Mouse (Mus musculus): Measurements from ENCODE around the gene Nrm. TPM values are rescaled to one million over a fixed set of nuclear protein-coding genes. Genes with fewer than 3 reads are reported as not detected.

Nrm gene
- polyA plus RNA-seq (2015; fragmentation: Nextera tagmentation; extraction: Ambion mirVana): 23.9 and 27.0 TPM in 2 replicates

DNA sequence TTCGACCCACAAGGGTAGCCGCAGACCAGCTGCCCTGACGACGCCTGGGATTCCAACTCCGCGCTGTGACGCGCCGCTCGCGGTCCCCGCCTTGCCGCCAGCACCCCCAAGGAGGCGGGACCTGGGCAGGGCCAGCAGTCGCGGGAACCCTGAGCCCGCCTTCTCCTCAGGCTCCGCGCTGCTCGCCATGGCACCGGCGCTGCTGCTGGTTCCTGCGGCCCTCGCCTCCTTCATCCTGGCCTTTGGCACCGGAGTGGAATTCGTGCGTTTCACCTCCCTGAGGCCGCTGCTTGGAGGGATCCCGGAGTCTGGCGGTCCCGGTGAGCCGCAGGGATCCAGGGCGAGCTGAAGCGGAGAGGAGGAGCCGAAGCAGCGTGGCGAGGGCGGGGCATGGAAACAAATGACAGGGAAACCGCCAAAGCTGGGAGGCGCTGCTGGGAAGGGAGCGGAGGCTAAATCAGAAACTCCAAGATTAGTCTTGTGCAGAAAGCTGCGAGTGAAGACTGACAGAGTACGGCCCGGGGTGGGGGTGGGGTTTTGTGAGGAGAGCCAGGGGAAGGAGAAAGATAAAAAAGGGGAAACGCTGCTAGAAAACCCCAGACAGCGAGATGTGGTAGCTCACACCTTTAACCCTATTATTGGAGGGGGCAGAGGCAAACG is at the start of gene Nrm:
Gene Nrm (plus strand): TSS at position 121 of the 660 bp plus-strand sequence.

DNA sequence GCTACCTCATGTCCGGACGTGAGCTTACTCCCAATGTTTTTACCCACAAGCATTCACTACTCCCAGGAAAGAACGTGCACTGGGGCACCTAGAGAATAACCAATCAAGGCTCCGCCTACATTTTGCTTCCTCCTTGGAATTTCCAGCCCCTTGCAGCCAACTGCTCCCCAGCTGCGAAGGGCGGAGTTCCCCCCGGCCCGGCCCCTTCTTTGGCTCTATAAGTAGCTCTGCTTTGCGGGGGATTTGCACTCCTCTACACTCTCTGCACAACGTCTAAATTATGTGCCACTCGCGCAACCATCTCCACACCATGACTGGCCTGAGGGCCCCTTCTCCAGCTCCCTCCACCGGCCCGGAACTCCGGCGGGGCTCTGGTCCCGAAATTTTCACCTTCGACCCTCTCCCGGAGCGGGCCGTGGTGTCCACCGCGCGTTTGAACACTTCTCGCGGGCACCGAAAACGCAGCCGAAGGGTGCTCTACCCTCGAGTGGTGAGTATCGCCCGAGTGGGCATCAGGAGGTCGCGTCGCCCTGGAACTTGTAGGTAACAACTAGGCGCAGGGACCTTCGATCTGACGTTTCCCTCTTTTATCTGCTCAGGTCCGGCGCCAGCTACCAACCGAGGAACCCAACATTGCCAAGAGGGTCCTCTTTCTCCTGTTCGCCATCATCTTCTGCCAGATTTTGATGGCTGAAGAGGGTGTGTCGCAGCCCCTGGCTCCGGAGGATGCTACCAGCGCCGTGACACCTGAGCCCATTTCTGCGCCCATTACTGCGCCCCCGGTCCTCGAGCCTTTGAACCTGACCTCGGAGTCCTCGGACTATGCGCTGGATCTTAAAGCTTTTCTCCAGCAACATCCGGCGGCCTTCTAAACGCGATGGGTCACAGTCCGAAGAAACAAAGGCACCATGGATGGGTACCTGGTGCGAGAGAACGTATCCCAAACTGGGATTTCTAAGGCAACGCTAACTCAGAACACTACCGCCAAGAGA is 39.4 kb upstream of the Nrm start, which contains the start of gene Ier3:
Gene Ier3 (plus strand): TSS at position 246 of the 992 bp plus-strand sequence.

DNA sequence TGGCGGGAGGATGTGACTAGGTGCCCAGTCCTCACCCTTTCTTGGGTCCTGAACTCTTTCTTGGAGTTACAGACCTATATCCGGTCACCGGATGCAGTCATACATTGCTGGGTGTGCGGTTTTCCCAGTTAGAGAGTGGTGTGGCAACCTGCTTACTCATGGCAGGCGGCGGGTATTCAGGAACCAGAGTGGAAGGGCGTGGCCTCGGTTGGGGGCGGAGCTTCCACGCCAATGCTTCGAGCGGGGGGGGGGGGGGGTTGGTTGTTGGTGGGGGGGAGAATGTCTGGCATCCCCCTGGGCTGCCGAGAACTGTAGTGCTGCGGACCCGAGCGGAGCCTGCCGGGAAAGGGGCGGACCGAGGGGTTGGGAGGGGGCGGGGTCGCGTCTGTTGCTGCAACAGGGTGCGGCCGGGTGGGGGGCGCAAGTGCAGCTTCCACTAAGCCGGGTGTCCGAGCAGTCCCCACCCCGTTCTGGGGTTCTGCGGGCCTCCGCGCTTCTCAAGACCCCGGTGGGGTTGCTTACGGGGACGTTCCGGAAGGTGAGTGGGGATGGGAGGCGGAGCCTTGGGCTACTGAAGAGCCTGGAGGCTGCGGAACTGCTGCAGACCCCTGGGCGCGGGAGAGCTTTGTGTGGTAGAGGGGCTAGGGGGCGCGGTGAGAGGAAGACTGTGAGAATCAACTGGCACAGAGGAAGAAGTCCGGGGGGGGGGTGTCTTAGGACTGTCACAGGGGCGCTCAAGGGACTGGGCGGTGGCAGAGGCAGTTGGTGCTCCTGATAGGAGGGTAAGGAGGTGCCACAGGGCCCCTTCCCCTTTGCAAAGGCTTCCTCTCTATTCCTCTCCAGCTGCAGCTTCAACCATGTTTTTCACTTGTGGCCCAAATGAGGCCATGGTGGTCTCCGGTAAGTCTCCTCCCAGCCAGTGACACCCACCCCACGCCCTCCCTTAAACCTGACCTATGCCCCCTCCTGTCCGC is 37.9 kb upstream of the Nrm start, which contains the start of gene Flot1:
Gene Flot1 (plus strand): TSS at position 267 of the 974 bp plus-strand sequence.

DNA sequence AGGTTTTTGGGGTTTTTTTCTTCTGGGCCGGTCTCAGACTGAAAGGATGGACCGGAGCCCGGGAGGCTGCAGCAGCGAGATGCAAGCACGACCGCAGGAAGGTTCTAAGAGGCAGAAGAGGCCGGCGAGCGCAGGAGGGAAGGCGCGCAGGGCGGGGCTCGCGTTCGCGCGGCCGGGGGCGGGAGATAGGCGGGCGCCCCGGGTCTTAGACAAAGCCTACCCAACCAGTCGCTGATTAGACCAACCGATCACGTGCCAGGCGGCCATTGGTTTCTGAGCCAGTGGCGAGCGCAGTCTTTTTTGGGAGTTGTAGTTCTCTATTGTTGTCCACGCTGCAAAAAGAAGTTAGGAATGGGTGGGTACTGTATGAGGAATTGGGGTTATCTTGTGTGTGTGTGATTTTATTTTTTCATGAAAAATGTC is 23.0 kb upstream of the Nrm start, which contains the start of gene Tubb5:
Gene Tubb5 (minus strand): TSS at position 185 of the 423 bp plus-strand sequence.

DNA sequence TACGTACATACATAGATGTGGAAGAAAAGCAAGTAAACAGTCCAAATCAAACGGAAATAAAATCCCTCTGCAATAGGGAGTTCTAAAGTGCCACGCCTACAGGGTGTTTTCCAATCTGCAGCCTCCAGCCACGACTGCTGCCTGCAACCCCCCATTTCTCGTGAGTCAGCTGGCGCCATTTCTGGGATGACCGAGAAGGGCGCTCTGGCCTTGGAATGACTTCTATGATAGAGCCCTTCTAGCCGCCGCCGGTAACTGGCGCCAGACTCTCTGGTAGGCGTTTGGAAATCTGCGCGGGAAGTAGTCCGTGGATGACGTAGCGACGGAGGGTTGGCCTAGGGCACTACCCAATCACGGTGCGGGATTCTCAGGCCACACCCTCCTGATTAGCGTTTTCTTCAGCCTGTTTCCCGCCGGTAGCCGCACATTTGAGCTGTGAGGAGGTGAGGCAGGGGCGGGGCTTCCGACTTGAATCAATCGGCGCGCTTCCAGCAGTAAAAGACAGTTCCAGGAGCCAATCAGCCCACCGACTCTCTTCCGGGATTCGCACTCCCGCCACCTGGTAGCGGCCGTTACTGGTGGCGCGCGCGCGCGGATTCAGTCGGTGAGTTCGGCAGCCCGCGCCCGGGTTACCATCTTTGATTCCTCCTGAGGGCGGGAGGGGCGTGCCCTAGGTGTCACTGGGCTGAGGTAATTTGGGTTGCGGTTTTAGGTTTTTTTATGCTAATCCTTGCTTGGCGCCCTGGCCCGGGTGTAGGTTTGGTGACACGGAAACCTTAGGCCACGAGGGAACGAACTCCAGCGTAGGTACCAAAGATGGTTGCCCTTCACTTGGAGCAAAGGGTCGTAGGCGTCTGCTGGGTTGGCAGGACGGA is 19.8 kb upstream of the Nrm start, which contains the start of gene Mdc1:
Gene Mdc1 (plus strand): TSS at position 440 of the 875 bp plus-strand sequence.

DNA sequence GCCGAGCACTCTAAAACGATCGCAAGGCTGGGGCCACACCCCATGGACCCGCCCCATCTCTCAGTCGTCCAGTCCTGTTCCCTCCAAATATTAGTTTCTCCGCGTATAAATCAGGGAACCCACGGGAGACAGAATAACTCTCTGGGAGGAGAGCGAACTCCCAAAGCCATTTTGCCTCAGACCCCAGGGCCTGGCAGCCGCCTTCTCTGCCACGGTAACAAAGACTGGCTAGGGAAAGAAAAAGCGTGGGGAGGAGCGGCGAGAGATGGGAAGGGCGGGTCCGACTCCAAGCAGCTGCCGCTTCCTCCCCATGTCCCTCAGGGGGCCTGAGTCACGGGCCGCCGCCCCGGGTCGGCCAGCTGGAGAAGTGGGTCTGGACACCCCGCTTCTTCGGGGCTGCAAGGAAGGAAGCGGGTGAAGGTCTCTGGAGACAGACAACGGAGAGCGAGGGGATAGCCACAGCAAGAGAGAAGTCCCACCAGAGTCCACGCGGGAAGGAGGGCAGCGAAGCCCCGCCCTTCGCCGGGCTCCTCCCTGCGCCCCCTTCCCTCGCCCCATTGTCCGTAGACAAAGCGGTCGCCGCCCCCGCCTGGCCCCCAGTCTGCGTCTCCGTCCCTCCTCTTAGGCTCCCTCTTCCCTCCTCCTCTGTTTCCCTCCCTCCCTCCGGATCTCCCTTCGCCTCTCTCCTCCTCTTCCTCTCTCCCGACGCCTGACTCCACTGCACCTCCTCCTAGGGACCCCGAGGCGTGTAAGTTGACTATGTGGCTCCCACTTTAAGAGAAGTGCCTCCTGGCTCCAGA is 4.6 kb downstream of the Nrm start, which contains the start of gene Ppp1r18:
Gene Ppp1r18 (plus strand): TSS at position 113 of the 800 bp plus-strand sequence.

DNA sequence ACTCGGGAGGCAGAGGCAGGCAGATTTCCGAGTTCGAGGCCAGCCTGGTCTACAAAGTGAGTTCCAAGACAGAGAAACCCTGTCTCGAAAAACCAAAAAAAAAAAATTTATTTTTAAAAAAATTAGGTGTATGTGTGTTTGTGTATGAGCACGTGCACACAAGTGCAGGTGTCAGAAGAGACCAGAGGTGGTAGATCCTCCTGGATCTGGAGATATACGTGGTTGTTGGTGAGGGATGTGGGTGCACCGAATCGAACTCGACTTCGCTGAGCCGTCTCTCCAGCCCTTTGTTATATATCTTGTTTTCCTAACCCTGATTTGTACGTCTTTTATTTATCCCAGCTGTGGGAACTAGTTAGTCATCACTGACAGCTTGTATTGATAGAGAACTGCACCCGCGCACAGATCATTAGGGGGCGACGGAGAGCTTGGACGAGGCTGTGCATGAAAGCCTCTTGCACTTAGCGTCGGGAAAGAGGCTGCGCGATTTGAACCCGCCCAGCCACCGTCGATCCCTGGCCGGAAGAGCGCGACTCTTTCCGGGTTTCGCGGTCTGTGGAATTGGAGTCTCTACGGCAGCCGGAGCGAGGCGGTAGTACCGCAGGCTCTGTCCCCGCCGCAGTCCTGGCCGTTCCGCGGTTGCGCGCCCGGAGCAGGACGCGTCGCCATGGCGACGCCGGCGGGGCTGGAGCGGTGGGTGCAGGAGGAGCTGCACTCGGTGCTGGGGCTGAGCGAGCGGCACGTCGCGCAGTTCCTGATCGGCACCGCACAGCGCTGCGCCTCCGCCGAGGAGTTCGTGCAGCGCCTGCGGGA is 18.3 kb downstream of the Nrm start, which contains the start of gene Dhx16:
Gene Dhx16 (plus strand): TSS at position 575 of the 813 bp plus-strand sequence.

DNA sequence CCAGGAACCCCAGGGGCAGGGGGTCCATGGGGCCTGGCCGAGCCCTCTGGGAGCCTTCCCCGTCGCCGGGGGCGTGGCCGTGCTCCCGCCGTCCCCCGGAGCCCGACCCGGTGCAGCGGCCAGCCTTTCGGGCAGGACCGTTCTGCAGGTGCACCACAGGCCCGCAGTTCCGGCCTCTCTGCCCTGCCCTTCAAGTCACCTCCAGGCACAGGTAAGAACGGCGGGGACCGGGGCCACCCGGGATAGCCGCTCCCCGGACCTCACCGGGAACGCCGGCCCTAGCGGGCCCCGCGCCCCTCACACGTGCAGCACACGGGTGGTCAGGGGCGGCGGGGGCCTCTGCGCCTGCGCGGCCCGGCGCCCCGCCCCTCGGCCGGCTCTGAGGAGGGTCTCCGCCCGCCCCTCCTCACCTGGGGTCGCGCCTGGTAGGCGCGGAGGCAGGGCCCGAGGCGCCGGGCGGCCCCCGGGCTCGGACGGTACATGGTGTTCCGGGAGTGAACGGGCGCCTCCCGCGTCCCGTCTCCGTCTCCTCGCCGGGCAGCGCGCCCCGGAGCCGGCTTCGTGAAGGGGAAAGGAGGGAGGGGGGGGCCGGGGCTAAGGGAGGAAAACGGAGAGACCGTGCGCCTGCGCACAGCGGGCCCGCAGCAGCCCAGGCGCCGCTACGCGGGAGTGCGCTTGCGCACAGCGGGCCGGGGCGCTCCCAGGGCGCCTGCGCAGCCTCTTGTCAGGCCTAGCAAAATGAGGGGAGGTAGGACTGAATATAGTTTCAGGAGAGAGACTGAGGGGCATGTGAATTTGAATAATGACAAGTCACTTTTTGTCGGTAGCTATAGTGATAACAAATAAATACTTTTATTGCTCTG is 35.9 kb downstream of the Nrm start, which contains the start of gene 2310061I04Rik:
Gene 2310061I04Rik (minus strand): TSS at position 651 of the 863 bp plus-strand sequence.

DNA sequence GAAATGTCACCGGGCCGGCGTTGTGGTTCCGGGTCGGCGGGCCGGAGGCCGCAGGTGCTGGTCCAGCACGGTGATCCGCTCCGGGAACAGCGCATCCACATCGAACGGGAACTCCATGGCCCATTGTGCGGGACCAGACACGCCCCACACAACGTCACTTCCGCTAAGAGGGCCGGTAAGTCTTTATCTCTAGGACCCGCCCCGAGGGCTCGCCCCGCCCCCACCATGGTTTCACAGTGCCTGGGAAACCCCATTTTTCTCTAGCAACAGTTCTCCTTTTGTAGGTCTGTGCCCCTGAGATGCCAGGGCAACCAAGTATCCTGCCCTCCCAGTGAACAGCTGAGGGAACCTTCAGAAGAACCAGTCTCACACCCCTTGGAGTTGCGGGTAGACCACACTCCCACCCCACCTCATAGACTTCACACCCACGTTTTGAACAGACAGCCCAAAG is 48.8 kb downstream of the Nrm start, which contains the start of gene Atat1:
Gene Atat1 (minus strand): TSS at position 157 of the 451 bp plus-strand sequence.

Small RNAs within 50 kb of the gene (microRNA-seq; reads per million reads assigned to microRNA genes)
- gene Gm28033: 0.42 to 1.0 reads per million in 2 experiments

Other genes starting within 250 kb of the Nrm start
- not detected in 2 replicates for gene Gm9573, start 234.7 kb upstream of the Nrm start, polyA plus RNA-seq (2015; fragmentation: Nextera tagmentation; extraction: Ambion mirVana)
- not detected in 2 replicates for gene Mucl3, start 217.6 kb upstream of the Nrm start, polyA plus RNA-seq (2015; fragmentation: Nextera tagmentation; extraction: Ambion mirVana)
- gene Vars2, start 193.7 kb upstream of the Nrm start, polyA plus RNA-seq (2015; fragmentation: Nextera tagmentation; extraction: Ambion mirVana): 7.1 and 7.7 TPM in 2 replicates
- gene Gtf2h4, start 187.6 kb upstream of the Nrm start, polyA plus RNA-seq (2015; fragmentation: Nextera tagmentation; extraction: Ambion mirVana): 26.0 and 26.3 TPM in 2 replicates
- gene Ddr1, start 156.7 kb upstream of the Nrm start, polyA plus RNA-seq (2015; fragmentation: Nextera tagmentation; extraction: Ambion mirVana): 31.1 and 31.6 TPM in 2 replicates
- gene Ier3, start 39.6 kb upstream of the Nrm start, polyA plus RNA-seq (2015; fragmentation: Nextera tagmentation; extraction: Ambion mirVana): 25.3 and 27.7 TPM in 2 replicates
- gene Flot1, start 38.1 kb upstream of the Nrm start, polyA plus RNA-seq (2015; fragmentation: Nextera tagmentation; extraction: Ambion mirVana): 68.5 and 77.6 TPM in 2 replicates
- gene Tubb5, start 23.0 kb upstream of the Nrm start, polyA plus RNA-seq (2015; fragmentation: Nextera tagmentation; extraction: Ambion mirVana): 177 and 210 TPM in 2 replicates
- 1.5 and 2.0 TPM in 2 replicates for gene Mdc1, start 19.8 kb upstream of the Nrm start, polyA plus RNA-seq (2015; fragmentation: Nextera tagmentation; extraction: Ambion mirVana)
- 15.3 and 21.1 TPM in 2 replicates for gene Ppp1r18, start 4.3 kb downstream of the Nrm start, polyA plus RNA-seq (2015; fragmentation: Nextera tagmentation; extraction: Ambion mirVana)
- 11.4 and 12.8 TPM in 2 replicates for gene Dhx16, start 18.5 kb downstream of the Nrm start, polyA plus RNA-seq (2015; fragmentation: Nextera tagmentation; extraction: Ambion mirVana)
- gene 2310061I04Rik, start 36.1 kb downstream of the Nrm start, polyA plus RNA-seq (2015; fragmentation: Nextera tagmentation; extraction: Ambion mirVana): 51.1 and 65.0 TPM in 2 replicates
- 13.1 and 13.8 TPM in 2 replicates for gene Atat1, start 48.8 kb downstream of the Nrm start, polyA plus RNA-seq (2015; fragmentation: Nextera tagmentation; extraction: Ambion mirVana)
- gene Mrps18b, start 55.1 kb downstream of the Nrm start, polyA plus RNA-seq (2015; fragmentation: Nextera tagmentation; extraction: Ambion mirVana): 73.1 and 80.9 TPM in 2 replicates
- 17.9 and 26.3 TPM in 2 replicates for gene Ppp1r10, start 55.1 kb downstream of the Nrm start, polyA plus RNA-seq (2015; fragmentation: Nextera tagmentation; extraction: Ambion mirVana)
- gene Abcf1, start 108.4 kb downstream of the Nrm start, polyA plus RNA-seq (2015; fragmentation: Nextera tagmentation; extraction: Ambion mirVana): 62.2 and 75.8 TPM in 2 replicates
- 23.3 and 25.8 TPM in 2 replicates for gene Gnl1, start 118.5 kb downstream of the Nrm start, polyA plus RNA-seq (2015; fragmentation: Nextera tagmentation; extraction: Ambion mirVana)
- gene Prr3, start 118.9 kb downstream of the Nrm start, polyA plus RNA-seq (2015; fragmentation: Nextera tagmentation; extraction: Ambion mirVana): 8.5 and 10.2 TPM in 2 replicates
- 1.8 TPM in 2 replicates for gene H2-T24, start 159.2 kb downstream of the Nrm start, polyA plus RNA-seq (2015; fragmentation: Nextera tagmentation; extraction: Ambion mirVana)
- gene H2-T23, start 171.5 kb downstream of the Nrm start, polyA plus RNA-seq (2015; fragmentation: Nextera tagmentation; extraction: Ambion mirVana): 10.8 and 13.2 TPM in 2 replicates
- 11.7 and 13.4 TPM in 2 replicates for gene H2-T22, start 181.4 kb downstream of the Nrm start, polyA plus RNA-seq (2015; fragmentation: Nextera tagmentation; extraction: Ambion mirVana)
- gene Gm6034, start 181.6 kb downstream of the Nrm start, polyA plus RNA-seq (2015; fragmentation: Nextera tagmentation; extraction: Ambion mirVana): not detected in 2 replicates
- 0.12 TPM in 1 of 2 replicates, not detected in the other for gene Gm11127, start 197.1 kb downstream of the Nrm start, polyA plus RNA-seq (2015; fragmentation: Nextera tagmentation; extraction: Ambion mirVana)

All from skeletal muscle tissue, postnatal 0 days (tissue).